Mouse (Mus musculus) c-Kit-positive CD71-positive TER-119-negative erythroid progenitor cells, embryonic 14.5 days (primary cell): ENCODE data around the gene Acbd6.
A peak's percentile ranks its signal among the peaks of the same experiment; 100 is the strongest.

Experiments used
- DNase-seq: peaks from one replicate; pipeline ENCODE4 v3.0.0-alpha.2; 2013; ENCODE audit warnings: low read depth

Gene Acbd6

DNA sequence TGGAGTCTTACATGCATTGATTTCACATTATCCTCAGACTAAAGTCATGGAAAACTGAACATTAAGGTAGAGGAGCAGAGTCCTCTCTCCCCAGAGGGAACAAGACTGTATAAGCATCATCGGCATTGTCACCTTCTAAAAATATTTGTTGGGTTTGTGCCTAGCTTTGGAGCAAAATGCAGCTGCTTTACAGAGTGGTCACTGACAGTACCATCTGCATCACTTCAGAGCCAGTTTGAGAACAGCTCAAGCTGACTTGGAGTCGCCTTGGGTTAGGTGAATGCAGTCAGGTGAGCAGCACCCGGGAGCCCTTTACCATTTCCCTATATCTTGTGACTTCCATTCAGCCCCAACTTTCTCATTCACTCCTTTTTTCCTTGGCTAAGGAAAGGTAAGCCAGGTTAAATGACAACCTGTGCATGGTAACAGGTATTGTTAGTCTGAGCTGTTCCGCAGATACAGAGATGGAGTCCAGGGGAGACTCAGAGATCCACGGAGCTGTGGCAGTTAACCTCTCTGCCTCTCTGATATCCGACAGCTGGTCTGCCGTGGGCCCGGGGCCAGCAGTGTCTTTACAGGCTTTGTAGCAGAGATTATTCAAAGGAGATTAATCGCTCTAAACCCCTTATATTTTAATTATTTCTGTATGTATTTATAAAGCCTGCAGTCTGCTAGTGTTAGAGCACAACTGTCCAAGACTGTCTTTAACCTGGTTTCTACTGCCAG, 92.4 kb downstream of the Acbd6 start:
- no peak for DNase-seq

DNA sequence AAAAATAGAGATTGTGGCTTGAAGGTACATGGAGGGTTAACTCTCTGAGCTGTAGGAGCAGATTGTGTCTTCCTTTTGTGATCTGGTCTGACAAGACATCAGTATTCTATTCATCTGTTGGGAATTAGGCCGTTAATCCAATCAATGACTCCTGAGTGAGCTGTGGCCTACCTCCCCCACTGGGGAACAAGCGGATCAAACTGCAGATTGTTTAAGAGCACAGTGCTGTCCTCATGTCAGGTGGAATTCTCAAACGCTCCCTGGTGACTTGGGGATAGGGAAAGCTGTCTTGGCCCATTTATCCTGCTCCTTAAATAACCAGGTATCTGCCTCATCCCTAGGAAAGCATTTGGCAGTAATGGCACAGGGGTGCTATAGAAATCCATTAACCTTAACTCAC, 97.0 kb downstream of the Acbd6 start:
- no peak for DNase-seq

DNA sequence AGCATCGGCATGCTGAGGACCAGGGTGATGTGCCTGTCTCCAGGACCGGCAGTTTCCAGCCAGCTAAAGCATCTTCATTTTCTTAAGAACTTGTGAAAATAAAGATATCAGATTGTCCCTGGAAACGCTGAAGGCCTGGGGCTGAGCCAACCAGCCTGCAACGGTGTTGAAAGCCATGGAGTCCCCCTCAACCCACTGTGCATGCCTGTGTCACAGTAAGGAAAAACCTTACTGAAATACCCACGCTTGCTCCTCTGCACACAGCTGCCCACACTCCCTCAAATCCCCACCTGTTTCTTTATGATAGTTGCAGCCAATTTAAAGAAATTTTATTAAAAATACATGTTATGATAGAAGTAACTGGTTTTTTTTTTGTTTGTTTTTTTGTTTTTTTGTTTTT, 98.4 kb downstream of the Acbd6 start:
- no peak for DNase-seq

DNA sequence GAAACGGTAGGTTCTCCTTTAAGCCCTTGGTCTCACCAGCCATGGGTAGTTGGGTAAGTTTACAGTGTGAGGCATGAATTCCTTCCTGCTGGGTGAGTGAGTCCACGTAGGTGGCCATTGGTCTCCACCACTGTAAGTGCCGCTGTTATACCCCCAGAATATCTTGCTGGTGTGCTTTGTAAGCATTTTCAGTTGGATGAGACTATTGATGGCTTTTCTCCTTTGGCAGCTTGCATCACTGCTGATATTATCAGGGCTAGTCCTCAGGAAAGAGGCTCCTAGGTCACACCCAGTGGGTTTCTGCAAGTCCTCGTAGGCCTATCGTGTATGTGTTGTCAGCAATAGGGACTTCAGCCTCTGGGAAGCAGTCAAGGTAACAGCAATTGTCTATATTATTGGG, 106.1 kb downstream of the Acbd6 start:
- DNase-seq = no peak

DNA sequence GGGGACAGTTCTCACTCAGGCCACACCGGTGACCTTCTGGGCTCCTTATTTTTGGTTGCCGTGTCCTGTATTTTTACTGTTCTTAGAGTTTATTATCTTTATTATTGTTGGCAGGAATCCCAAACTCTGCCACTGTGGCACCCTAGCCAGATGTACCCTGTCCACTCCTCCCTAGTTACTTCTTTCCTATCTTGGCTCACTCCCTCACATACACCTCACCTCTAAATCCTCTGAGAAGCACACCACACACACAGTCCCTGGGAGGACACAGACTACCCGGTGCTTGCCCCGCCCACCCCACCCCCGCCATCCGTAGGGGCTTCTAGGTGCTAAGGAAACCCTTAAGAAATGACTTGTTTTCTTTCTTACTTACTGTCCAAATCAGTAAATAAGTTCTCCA, 117.7 kb downstream of the Acbd6 start:
- DNase-seq = no peak

DNA sequence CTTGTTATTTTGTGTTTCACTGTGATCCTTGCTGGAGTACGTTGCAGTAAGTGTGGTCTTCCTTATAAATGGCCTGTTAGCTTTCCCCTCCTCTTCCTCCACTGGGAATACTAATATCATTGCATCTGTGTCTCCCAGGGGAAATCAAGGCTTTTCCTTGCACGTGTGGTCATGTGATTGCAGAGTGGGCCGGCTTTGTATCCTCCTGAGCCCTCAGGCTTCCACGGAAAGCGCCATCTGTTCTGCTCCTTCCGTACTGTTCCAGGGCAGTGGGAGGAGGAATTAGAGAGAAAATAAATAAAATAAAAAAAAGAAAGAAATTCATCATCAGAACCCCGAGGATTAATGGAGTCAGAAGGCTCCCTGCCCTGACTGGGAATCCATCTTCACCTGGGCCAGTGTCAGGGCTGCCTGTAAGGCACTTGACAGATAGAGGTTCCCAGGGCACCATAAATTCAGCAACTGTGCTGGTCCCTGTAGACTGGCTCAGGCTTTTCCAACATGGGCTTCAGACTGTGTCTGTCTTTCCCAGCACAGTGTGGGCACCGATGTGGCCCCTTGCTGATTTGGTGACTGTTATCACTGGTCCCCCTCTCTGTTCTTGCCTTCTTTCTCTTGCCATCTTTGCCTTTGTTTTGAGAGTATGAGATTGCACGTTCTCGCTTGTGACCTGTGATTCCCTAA, 123.3 kb downstream of the Acbd6 start:
- DNase-seq = no peak

DNA sequence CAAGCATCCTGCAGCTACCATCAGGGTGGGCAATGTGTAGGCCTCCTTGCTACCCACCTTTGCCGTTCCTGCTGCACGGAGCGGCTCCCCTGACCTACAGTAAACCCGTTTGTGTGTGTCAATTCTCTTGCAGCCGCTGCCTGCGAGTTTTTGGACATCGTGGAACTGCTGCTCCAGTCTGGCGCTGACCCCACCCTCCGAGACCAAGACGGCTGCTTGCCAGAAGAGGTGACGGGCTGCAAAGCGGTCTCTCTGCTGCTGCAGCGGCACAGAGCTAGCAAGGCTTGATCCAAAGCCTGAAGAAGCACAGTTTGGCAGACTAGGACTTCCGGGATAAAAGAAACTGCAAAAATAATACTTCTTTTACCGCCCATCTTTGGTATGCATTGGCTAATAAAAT, 128.9 kb downstream of the Acbd6 start:
- no peak for DNase-seq

DNA sequence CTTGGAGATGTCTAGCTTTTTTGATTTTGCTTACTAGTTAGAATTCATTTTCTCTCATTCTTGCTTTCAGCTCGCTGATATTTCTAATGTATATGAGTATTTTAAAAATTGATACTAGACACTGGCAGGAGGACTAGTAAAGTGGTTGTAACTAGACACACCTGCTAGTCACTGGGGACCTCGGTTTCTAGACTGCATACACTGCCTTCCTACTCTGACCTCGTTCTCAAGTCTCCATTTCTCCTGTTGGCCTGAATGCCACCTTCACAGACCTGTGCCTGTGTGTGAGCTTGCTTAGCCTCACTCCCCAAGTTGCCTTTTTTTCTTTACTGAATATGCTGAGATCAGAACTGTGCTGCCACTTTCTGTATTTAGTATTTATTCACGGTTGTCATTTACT, 131.2 kb downstream of the Acbd6 start:
- DNase-seq = no peak

DNA sequence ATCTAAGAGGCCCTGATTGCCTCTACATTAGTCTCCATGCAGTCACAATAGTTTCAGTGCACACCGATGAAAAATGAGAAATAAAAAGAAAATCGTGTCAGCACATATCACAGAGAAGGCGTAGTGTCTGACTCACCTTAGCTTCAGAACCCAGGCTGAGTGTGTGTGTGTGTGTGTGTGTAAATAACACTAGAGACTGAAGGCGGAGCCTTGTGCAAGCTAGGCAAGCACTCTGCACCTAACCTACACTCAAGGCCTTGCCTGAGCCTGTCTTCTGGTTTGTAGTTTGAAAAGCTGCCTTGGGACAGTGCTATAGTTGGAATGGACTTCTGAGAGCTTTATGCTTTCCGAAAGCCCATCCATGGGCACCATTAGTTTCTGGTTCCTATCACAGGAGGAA, 131.6 kb downstream of the Acbd6 start:
- no peak for DNase-seq

DNA sequence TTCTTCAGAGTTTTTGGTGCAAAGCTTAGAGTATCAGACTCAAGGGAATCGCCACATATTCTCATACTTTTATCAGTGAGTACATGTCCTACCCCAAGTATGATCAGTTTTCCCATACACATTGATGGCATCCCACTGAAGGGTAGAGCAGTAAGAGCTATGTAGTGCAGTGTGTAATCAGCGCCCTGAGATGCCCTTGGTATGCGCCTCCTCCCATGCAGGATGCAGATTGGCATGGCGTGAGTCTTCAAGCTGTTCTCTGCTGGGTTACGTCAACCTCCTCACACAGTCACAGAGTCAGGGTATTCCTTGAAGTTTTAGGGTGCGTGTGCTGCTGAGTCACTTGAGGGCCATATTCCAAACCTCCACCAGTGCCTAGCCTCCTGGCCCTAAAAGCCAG, 134.3 kb downstream of the Acbd6 start:
- DNase-seq = no peak

DNA sequence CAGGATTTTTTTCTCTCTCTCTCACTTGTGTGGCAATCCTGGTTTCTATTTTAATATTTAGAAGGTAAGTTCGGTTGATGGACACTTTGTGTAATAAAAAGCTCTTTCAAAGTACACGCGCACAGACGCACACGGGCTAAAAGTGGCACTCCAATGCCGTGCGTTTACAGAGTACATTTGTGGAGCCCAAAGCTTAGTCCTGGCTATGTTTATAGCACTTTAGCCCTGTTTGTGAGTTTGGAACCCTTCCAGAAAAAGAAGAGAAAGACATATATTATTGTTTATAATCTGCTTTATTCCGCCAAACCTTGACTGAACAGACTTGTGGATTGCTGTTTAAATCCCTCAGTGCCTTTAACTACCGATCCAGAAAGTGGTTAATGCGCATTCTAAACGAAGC, 135.1 kb downstream of the Acbd6 start:
- no peak for DNase-seq

DNA sequence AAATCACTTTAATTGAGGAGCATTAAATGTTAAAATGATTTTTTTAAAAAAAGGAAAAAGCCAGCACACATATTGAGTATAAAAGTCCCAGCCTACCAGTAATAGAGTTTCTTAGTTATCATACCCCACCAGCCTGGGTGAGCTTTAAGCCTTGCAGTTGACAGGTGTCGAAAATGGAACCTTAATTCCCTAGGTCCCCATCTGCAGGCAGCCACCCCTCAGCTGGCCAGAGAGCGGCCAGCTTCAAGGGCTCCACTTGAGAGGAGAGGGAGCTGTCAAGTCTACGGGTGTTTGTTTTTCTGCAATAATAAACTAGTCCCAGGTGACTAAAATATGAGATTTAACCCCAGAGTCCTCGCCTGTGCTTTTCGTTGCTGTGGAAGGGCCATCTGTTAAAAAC, 135.5 kb downstream of the Acbd6 start:
- DNase-seq = no peak

DNA sequence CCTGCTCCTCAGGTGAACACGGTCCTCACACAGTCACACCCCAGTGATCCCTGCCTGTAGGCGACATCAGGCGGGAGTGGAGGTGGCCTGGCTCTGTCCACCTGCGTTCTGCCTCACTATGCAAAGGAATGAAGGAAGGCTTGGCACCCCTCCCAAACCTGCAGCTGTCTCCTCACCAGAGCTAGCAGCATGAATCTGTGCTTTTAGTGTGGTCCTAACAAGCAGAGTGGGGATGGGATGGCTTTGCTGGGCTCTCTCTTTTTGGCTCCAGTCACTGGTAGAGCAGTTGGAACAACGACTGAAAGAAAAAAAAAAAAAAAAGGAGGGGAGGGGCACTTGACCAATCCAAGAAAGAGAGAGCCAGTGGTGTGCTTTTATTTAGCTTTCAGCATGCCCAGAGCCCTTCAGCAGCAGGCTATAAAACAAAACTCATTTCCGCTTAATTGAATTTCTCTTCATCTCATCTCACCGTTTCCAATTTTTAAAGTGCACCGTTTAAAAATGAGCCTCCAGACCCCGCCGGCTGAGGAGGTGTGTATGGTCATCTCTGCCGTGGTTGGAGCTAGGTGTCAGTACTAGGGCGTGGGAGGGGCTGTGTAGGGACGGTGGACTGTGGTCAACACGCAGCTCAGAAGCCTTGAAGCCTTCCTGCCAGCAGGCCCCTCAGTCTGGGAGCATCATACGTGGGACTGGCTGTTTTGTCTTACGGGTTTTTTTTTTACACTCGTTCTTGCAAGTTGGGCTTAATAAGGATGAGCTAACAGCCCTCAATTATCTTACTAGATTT, 140.6 kb downstream of the Acbd6 start:
- DNase-seq = no peak

DNA sequence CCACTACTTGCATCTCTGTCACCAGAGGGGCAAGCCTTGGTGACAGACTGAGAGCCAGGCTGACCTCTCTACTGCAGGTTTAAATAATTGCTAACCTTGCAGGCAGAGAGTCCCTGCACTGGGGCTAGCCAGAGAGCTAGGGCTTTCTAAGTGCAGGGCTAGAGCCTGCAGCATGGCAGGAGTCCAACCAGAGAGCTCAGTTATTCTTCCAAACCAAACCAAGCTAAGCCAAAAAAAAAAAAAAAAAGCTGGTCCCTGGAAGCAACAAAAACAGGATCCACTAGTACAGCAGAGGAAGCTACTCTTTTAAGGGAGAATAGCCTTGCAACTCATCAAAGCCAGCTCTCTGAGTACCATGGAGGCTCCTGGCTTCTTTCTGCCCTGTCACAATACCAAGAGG, 143.0 kb downstream of the Acbd6 start:
- no peak for DNase-seq

DNA sequence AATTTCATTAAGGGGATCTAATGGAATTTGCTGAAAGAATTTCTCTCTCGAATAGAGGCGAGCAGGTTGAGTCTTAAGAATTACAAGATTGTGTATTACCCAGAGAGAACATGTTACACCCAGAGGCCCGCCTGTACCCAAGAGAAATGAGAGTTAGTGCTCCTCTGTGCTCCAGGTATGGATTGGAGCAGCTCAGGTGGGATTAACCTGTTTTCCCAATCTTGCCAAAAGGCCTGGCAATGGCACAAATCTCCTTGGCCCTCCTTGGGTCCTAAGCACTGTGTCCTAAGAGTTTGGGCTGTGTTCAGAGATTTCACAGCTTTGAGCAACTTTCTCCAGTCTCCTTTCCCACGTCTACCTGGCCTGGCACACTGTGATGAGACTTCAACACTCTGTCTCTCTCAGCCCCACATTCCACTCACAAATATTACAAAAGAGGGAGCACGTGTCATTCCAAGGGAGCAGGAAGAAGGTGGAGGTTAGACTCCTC, 145.3 kb downstream of the Acbd6 start:
- DNase-seq = no peak

DNA sequence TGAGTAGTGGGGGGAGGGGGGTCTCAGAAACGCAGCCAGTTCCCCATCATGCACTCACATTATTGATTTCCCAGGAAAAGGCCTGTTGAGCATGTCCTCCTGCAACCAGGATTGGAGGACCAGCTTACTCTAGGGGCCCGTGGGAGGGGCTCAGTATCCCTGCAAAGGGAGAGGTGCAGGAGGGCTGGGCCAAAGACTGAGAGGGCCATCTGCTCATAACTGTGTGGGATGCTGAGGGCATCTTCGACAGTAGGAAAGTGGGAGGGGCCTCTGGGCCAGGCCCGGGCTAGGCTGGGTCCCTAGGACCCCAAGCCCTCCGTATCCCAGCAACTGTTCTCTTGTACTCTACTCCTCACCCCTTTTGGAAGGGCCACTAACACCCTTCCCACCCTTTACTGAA, 146.3 kb downstream of the Acbd6 start:
- no peak for DNase-seq

DNA sequence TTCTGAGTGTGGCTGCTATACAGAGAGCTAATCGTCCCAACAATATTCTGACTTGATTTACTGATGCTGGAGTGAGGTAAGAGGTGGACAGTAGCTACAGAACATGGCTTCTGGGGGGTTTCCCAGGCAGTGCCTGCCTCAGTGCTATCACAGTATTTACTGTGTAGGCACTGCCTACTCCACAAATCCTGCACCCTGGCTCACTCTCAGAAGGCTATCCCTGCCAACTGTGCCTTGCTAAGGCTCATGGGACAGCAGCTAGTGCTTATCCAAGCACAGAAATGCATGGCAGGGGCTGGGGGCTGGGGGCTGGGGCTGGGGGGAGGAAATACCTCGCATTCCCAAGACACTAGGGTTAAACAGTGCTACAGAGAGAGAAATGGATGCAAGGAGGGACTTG, 155.4 kb downstream of the Acbd6 start:
- no peak for DNase-seq

DNA sequence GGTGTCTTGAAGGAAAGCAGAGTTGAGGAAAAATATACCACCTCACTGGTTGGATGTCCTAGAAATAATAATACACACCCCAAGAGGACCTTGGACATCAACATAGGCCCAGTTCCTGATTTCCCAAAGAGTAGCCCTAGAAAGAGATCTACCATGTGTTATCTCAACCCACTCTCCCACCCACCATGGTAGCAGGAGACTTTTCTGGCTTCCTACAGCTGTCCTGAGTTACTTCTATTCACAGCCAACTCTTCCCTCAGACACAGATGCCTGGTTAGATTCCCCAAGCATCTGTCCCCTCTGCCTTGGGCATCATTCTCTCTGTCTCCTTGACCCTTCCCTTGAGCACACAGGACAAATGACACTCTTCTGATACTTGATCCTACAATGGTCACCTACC, 157.4 kb downstream of the Acbd6 start:
- DNase-seq = no peak

DNA sequence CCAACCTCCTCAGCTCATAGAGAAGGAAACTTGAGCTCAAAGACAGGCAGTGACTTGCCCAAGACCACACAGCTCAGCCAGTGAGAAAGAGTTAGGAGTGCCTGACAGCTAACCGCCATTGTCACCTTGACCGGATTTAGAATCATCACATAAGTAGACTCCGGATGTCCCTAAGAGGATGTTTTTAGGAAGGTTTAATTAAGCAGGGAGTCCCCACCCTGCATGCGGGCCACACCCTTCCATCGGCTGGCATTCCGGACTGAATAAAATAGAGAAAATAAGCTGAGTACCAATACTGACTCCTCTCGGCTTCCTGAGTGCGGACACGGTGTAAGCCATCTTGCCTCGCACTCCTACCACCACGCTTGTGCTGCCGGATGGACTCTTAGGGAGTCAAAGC, 159.4 kb downstream of the Acbd6 start:
- no peak for DNase-seq

DNA sequence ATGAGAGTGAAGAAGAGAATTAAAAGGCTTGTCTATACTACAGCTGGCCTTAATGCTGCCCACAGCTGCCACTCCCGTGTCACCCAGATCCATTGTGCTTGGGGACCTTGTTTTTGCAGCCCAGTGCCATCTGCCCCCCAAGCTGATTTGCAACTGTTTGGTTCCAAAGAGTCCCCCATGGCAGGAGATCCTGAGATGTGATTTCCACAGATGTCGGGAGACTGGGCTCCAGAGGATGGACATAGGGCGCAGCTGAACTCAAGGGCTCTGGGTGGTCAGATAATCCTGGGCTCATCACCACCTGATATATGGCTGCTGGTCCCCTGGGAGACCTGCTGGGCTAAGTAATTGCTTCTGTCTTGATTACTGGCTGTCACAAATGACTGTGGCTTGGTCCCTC, 160.9 kb downstream of the Acbd6 start:
- DNase-seq = no peak

DNA sequence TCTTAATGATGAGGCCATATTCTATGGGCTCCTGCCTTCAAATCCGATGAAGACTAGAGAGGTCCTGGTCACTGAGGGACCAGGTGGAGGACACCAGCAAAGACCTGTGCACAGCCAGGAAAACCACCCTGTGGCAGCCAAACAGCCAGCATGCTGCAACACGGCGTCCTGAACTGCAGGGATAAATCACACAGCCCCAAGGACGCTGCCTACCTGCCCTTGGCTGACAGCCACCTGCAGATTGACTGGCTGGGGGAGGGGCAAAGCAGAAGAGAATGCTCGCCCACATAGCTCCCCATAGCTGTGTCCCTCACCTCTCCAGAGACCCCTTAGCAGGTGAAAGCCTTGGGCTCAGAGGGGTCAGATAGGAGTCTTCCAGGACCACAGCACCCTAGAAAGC, 162.1 kb downstream of the Acbd6 start:
- DNase-seq = no peak

DNA sequence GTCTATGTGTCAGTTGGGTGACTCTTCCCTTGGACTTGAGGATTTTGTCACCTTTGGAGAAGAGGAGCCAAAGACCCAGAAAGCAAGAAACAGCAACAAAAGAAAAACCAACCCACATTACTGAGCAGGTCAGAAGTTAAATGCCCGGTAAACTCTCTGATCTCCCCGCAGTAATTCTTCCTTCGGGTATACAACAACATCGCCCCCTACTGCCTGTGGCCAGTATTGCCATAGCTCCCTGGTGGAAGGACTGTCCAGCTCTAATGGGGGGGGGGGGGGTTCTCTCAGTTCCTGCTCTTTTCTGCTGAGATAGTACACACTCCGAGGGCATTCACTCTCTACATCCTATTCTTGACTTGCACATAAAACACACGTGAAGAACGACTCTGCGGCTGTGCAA, 163.5 kb downstream of the Acbd6 start:
- DNase-seq = peak; percentile 30

DNA sequence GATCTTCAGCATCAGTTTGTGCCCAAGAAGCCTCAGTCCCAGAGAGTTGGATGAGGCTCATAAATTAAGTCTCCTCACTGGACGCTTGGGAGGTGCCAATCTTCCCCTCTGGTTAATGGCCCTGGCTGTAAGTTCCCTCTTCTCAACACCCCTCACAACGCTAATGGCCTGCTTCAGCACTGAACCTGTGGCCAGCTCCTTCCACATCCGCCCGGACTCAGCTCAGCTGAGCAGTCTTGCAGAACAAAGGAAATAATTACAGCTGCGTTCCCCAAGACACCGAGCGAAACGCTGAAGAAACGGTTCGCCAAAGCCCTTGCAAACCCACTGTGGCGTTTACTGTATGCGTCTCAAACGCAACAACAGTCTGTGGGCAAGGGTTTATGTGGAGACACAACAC, 164.3 kb downstream of the Acbd6 start:
- no peak for DNase-seq
